Mouse (Mus musculus) midbrain, embryonic 13.5 days (tissue): ENCODE results near the gene Togaram1. TPM values are rescaled to one million over a fixed set of nuclear protein-coding genes. Genes with fewer than 3 reads are reported as not detected.

Experiments used
- ATAC-seq: fragments of 200-750 bp; cut with Nextera tagmentation; 2 replicates; pipeline ENCODE4 v1.8.0; 2017; ENCODE audit warnings: mild to moderate bottlenecking, moderate TSS enrichment, moderate library complexity
- H3K27ac ChIP-seq: fragments of 300-500 bp; sonication (generic); 2 replicates; pipeline ENCODE4 v1.5.1; 2015; ENCODE audit warnings: inconsistent platforms, mild to moderate bottlenecking, moderate library complexity
- H3K27me3 ChIP-seq: fragments of 300-500 bp; sonication (generic); 2 replicates; pipeline ENCODE4 v1.6.1; 2015; ENCODE audit warnings: mild to moderate bottlenecking, inconsistent platforms
- H3K36me3 ChIP-seq: fragments of 300-500 bp; sonication (generic); 2 replicates; pipeline ENCODE4 v1.6.1; 2015; ENCODE audit warnings: mild to moderate bottlenecking, inconsistent platforms
- H3K4me1 ChIP-seq: fragments of 300-500 bp; sonication (generic); replicated peaks from 2 replicates; pipeline ENCODE4 v1.6.1; 2015; ENCODE audit warnings: inconsistent platforms
- H3K4me2 ChIP-seq: fragments of 300-500 bp; sonication (generic); replicated peaks from 2 replicates; pipeline ENCODE4 v1.6.1; 2015; ENCODE audit warnings: moderate library complexity, mild to moderate bottlenecking, inconsistent platforms
- H3K4me3 ChIP-seq: fragments of 300-500 bp; sonication (generic); replicated peaks from 2 replicates; pipeline ENCODE4 v1.5.1; 2015; ENCODE audit warnings: mild to moderate bottlenecking, inconsistent platforms
- H3K9ac ChIP-seq: fragments of 300-500 bp; sonication (generic); replicated peaks from 2 replicates; pipeline ENCODE4 v1.6.1; 2015; ENCODE audit warnings: mild to moderate bottlenecking, inconsistent platforms
- H3K9me3 ChIP-seq: fragments of 300-500 bp; sonication (generic); 2 replicates; pipeline ENCODE4 v1.6.1; 2016; ENCODE audit warnings: mild to moderate bottlenecking, inconsistent platforms
- WGBS: fragments of 180-500 bp; shearing (Covaris S2); methylation state at CpG from one replicate; pipeline ENCODE4 v1.1.7; 2015; 5-methylcytosine and 5-hydroxymethylcytosine counted together
- polyA plus RNA-seq: library from polyadenylated mRNA; unstranded; fragments of >200 nt; fragmentation: Nextera tagmentation; extraction: Ambion mirVana; gene quantifications from 2 replicates; pipeline ENCODE4 v1.2.1, GENCODE M21; 2015

Gene Togaram1
- polyA plus RNA-seq, 1 experiment from 2014 or later = 24.7 TPM

DNA sequence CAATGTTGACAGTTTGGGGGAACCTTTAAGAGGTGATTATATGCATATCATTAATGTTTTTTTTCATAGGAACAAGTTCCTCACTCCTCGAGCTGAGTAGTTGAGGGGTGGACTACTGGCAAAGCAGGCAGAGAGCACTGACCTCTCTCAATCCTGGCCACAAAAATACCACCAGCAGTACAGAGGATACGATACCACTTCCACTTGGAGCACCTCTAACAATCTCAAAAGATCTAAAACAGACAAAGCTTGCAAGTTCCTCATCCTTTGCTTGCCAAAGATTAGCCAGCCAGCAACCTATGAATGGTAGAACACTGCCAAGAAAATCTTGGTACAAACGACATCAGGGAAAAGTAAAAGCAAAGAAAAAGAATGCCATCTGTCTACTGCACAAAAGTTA lies 100.6 kb downstream of the Togaram1 start:
- Histone ChIP-seq H3K36me3 (peaks cover 62% of the 10 kb centered on the region), H3K9ac (no peak overlapping the region), H3K27me3 (no peaks in the 10 kb centered on the region), H3K9me3 (no peaks in the 10 kb centered on the region), H3K4me3 (no peak overlapping the region), H3K4me2 (no peak overlapping the region), H3K27ac (no peak overlapping the region), H3K4me1 (no peaks in the 10 kb centered on the region)
- no peak for ATAC-seq
- 73% methylated on average over 3 of the region's 3 CpGs for WGBS

DNA sequence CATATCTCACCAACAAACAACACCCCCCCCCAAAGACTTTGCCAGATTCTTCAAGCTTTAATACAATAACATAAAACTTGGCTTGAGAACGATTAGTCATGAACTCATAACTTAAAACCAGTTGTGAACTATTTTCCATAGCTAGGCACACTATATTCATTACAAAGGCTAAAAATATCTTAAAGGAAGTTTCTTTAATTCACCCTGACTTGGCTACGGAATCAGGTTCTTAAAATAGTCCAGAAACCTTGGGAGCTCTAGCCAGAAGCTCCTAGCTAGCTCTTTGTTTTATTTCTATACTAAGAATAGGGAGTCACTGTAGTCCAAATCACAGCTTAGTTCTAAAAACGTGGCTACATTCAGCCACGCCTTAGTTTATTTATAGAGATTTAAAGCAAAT lies 102.8 kb downstream of the Togaram1 start:
- Histone ChIP-seq H3K9ac (no peak overlapping the region), H3K4me2 (no peak overlapping the region), H3K36me3 (peaks cover 48% of the 10 kb centered on the region), H3K9me3 (no peaks in the 10 kb centered on the region), H3K27me3 (no peaks in the 10 kb centered on the region), H3K4me3 (no peak overlapping the region), H3K27ac (no peak overlapping the region), H3K4me1 (peaks cover 10% of the 10 kb centered on the region)
- no peak for ATAC-seq
- 90% methylated on average over 4 of the region's 4 CpGs for WGBS

Other genes with a start within 250 kb of the Togaram1 start
- 1.9 and 3.2 TPM in 2 replicates for gene Gm527, start 47.9 kb upstream of the Togaram1 start, polyA plus RNA-seq
- 24.4 and 30.3 TPM in 2 replicates for gene Klhl28, start 270 bp upstream of the Togaram1 start, polyA plus RNA-seq
- gene Prpf39, start 70.5 kb downstream of the Togaram1 start, polyA plus RNA-seq = 55.0 and 56.9 TPM in 2 replicates
- 520 and 590 TPM in 2 replicates for gene Fkbp3, start 108.2 kb downstream of the Togaram1 start, polyA plus RNA-seq
- 8.9 and 11.5 TPM in 2 replicates for gene Fancm, start 109.8 kb downstream of the Togaram1 start, polyA plus RNA-seq
- 29.2 and 31.4 TPM in 2 replicates for gene Mis18bp1, start 206.8 kb downstream of the Togaram1 start, polyA plus RNA-seq